Mouse (Mus musculus) c-Kit-positive CD71-positive TER-119-negative erythroid progenitor cells, embryonic 14.5 days (primary cell): ENCODE results near the gene Gm12184.
A peak's percentile ranks its signal among the peaks of the same experiment; 100 is the strongest.
"Not testable (repeated sequence)": the region's sequence is repeated elsewhere in the genome, so short reads cannot be mapped to it uniquely, and the experiment has no call there.

Experiments
- DNase-seq: peaks from one replicate; pipeline ENCODE4 v3.0.0-alpha.2; 2013; ENCODE audit warnings: low read depth

The Gm12184 gene

GRCm38 (mm10) chr11:48822768-48823512 is 3.5 kb downstream of the Gm12184 start:
- no peak for DNase-seq

GRCm38 (mm10) chr11:48821299-48821698 is 5.2 kb downstream of the Gm12184 start:
- not testable (repeated sequence) for DNase-seq

- no peak for DNase-seq
Observed at GRCm38 (mm10) chr11:48820308-48820674, 6.2 kb downstream of the Gm12184 start.

GRCm38 (mm10) chr11:48819614-48820307 is 6.7 kb downstream of the Gm12184 start:
- DNase-seq, result no peak

GRCm38 (mm10) chr11:48818346-48818745 is 8.1 kb downstream of the Gm12184 start:
- peak; percentile 95 for DNase-seq

- DNase-seq, result no peak
Observed at GRCm38 (mm10) chr11:48817794-48818193, 8.7 kb downstream of the Gm12184 start.

- peak; percentile 97 for DNase-seq
Observed at GRCm38 (mm10) chr11:48816800-48817665, 9.4 kb downstream of the Gm12184 start, which contains the start of gene Trim41. Gene Trim41, minus strand, starts transcription at chr11:48817353.

- no peak for DNase-seq
Observed at GRCm38 (mm10) chr11:48816281-48816781, 10.1 kb downstream of the Gm12184 start.

GRCm38 (mm10) chr11:48815851-48816250 is 10.6 kb downstream of the Gm12184 start:
- no peak for DNase-seq

- DNase-seq, result no peak
Observed at GRCm38 (mm10) chr11:48813782-48814181, 12.7 kb downstream of the Gm12184 start.

GRCm38 (mm10) chr11:48810142-48810541 is 16.3 kb downstream of the Gm12184 start:
- DNase-seq, result no peak

- DNase-seq, result no peak
Observed at GRCm38 (mm10) chr11:48809434-48809830, 17.0 kb downstream of the Gm12184 start.

- no peak for DNase-seq
Observed at GRCm38 (mm10) chr11:48808737-48809433, 17.6 kb downstream of the Gm12184 start.

- no peak for DNase-seq
Observed at GRCm38 (mm10) chr11:48808304-48808646, 18.2 kb downstream of the Gm12184 start.

GRCm38 (mm10) chr11:48807563-48808303 is 18.7 kb downstream of the Gm12184 start:
- no peak for DNase-seq

GRCm38 (mm10) chr11:48806856-48807562 is 19.4 kb downstream of the Gm12184 start:
- DNase-seq, result no peak

- no peak for DNase-seq
Observed at GRCm38 (mm10) chr11:48804922-48805321, 21.5 kb downstream of the Gm12184 start.

- DNase-seq, result no peak
Observed at GRCm38 (mm10) chr11:48803988-48804387, 22.5 kb downstream of the Gm12184 start.

GRCm38 (mm10) chr11:48801831-48802772 is 24.4 kb downstream of the Gm12184 start:
- DNase-seq, result no peak
